Comparison of ENCODE assay signal across 9 mouse cellular contexts in the genomic region with DNA sequence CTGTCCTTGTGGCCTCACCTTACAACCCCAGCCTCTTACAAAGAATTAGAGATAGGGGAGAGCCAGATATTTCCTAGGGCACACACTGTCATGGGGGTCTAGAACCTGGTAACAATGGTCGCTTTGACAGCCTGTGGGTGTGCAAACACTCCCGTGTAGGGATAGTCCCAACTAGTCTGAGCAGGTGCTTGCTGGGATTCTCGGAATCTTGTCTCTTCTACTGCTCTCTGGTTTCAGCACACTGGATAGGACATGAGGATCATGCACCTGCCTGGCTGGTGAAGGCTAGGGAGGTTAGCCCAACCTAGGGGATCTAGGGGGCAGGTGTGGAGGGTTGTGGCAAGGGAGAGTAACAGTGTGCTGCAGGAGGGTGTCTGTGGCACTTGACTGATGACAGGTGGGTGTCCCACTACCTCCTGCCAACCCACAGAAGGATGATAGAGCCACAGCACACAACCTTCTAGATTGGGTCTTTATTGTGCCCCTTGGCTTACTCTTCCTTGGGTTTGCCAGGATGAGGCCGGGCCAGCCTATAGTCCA. TPM values are rescaled to one million over a fixed set of nuclear protein-coding genes. Genes with fewer than 3 reads are reported as not detected.
DNase-seq lines count a peak whose midpoint lies in the region; ATAC-seq lines count a peak whose summit lies in the region.
"Had no signal": no experiment of that assay in that cellular context is flagged by ENCODE, and none has a peak within 500 bp of the region (broad histone marks: within the 10 kb centered on the region; RNA-seq: fewer than 3 reads in every experiment).

No protein-coding gene starts in this region.

- DNase-seq in kidney, postnatal 4 days, result no peak
- no peak for DNase-seq in forebrain, embryonic 11.5 days (ENCODE audit: low spot score)
- no peak for DNase-seq in limb, embryonic 10.5 days (ENCODE audit: low spot score)
- no peak for DNase-seq in MN1 (ENCODE audit: low spot score)
- no peak for DNase-seq in right cerebral cortex, postnatal 36 days (ENCODE audit: low spot score in 2 of 2)
- no peak for DNase-seq in adrenal gland, adult 18-20 months (ENCODE audit: low spot score in 2 of 2)

- 87% methylated on average over 4 of the region's 4 CpGs for WGBS in kidney, embryonic 15.5 days
- 82% methylated on average over 4 of the region's 4 CpGs for WGBS in forebrain, embryonic 11.5 days
- 88% methylated on average over 4 of the region's 4 CpGs for WGBS in limb, embryonic 10.5 days
- 80% methylated on average over 4 of the region's 4 CpGs for WGBS in neural tube, embryonic 14.5 days

- 0 out of 2 replicates have a peak, but pooled peaks have one; percentile 4 for ATAC-seq in kidney, embryonic 15.5 days (replicated peaks; ENCODE audit: low FRiP score)
- peak; percentile 2; the same call in 1 of the 2 replicates for ATAC-seq in forebrain, embryonic 11.5 days (replicated peaks; ENCODE audit: low FRiP score)
- ATAC-seq in neural tube, embryonic 14.5 days (ENCODE audit: low read depth), result no peak

- peaks cover 17% of the 10 kb centered on the region for H3K4me1 ChIP-seq in kidney, embryonic 15.5 days
- peaks cover 25% of the 10 kb centered on the region for H3K4me1 ChIP-seq in forebrain, embryonic 11.5 days (replicated peaks; ENCODE audit: control insufficient read depth, insufficient read depth, low read length)
- peaks cover 33% of the 10 kb centered on the region for H3K4me1 ChIP-seq in limb, embryonic 10.5 days
- peaks cover 13% of the 10 kb centered on the region for H3K4me1 ChIP-seq in neural tube, embryonic 14.5 days (ENCODE audit: control insufficient read depth, insufficient read depth, low read length)

- H3K27ac ChIP-seq in kidney, embryonic 15.5 days, result peak overlapping the region; percentile 93
- peak overlapping the region; percentile 100 for H3K27ac ChIP-seq in forebrain, embryonic 11.5 days (ENCODE audit: low read depth, low read length)
- peak overlapping the region; percentile 98 for H3K27ac ChIP-seq in limb, embryonic 10.5 days
- H3K27ac ChIP-seq in neural tube, embryonic 14.5 days (ENCODE audit: low read depth, low read length), result peak overlapping the region; percentile 84
- H3K27ac ChIP-seq: liver, embryonic 14.5 days had no signal

- no peaks in the 10 kb centered on the region; the same call in 1 of the 2 replicates for H3K9me3 ChIP-seq in kidney, embryonic 15.5 days (replicated peaks)
- H3K9me3 ChIP-seq in forebrain, embryonic 11.5 days (ENCODE audit: control insufficient read depth, low read length), result peaks cover 3% of the 10 kb centered on the region; the same call in 1 of the 2 replicates
- H3K9me3 ChIP-seq in limb, embryonic 10.5 days (replicated peaks), result no peaks in the 10 kb centered on the region; the same call in 1 of the 2 replicates
- no peaks in the 10 kb centered on the region for H3K9me3 ChIP-seq in neural tube, embryonic 14.5 days (ENCODE audit: control insufficient read depth, low read length)

- no peaks in the 10 kb centered on the region for H3K27me3 ChIP-seq in kidney, embryonic 15.5 days
- H3K27me3 ChIP-seq in forebrain, embryonic 11.5 days (ENCODE audit: control insufficient read depth, insufficient read depth, low read length), result no peaks in the 10 kb centered on the region
- no peaks in the 10 kb centered on the region for H3K27me3 ChIP-seq in limb, embryonic 10.5 days (ENCODE audit: low read depth, poor library complexity, severe bottlenecking)
- H3K27me3 ChIP-seq in neural tube, embryonic 14.5 days (ENCODE audit: control insufficient read depth, insufficient read depth, low read length), result no peaks in the 10 kb centered on the region

- H3K36me3 ChIP-seq in kidney, embryonic 15.5 days, result no peaks in the 10 kb centered on the region
- no peaks in the 10 kb centered on the region for H3K36me3 ChIP-seq in forebrain, embryonic 11.5 days (ENCODE audit: control insufficient read depth, insufficient read depth, low read length)
- no peaks in the 10 kb centered on the region for H3K36me3 ChIP-seq in limb, embryonic 10.5 days
- no peaks in the 10 kb centered on the region for H3K36me3 ChIP-seq in neural tube, embryonic 14.5 days (ENCODE audit: control insufficient read depth, insufficient read depth, low read length)

- H3K4me2 ChIP-seq in kidney, embryonic 15.5 days, result no peak overlapping the region
- peak overlapping the region; percentile 31; the same call in 1 of the 2 replicates for H3K4me2 ChIP-seq in forebrain, embryonic 11.5 days (ENCODE audit: low read depth, low read length, severe bottlenecking)
- H3K4me2 ChIP-seq in neural tube, embryonic 14.5 days (ENCODE audit: low read depth, low read length), result no peak overlapping the region

- H3K9ac ChIP-seq in kidney, embryonic 15.5 days, result no peak overlapping the region
- peak overlapping the region; percentile 62 for H3K9ac ChIP-seq in forebrain, embryonic 11.5 days (ENCODE audit: low read length)
- no peak overlapping the region for H3K9ac ChIP-seq in neural tube, embryonic 14.5 days (replicated peaks; ENCODE audit: low read depth, low read length)

- no peak overlapping the region for H3K4me3 ChIP-seq in kidney, embryonic 15.5 days (replicated peaks)
- no peak overlapping the region for H3K4me3 ChIP-seq in forebrain, embryonic 11.5 days (ENCODE audit: low read depth, low read length)
- H3K4me3 ChIP-seq in limb, embryonic 10.5 days, result peak overlapping the region; percentile 37
- H3K4me3 ChIP-seq in neural tube, embryonic 14.5 days (ENCODE audit: low read depth, low read length), result no peak overlapping the region

RNA-seq across cellular contexts. Expression of gene 1810010D01Rik, which starts 2.5 kb away (rescaled TPM):
- polyA plus RNA-seq in kidney, embryonic 15.5 days (2015; fragmentation: Nextera tagmentation; extraction: Ambion mirVana), result 0.56 TPM in 1 of 2 replicates, not detected in the other
- 0.21 TPM in 1 of 2 replicates, not detected in the other for polyA plus RNA-seq in forebrain, embryonic 11.5 days (2014; fragmentation: Nextera tagmentation; extraction: Ambion mirVana)
- polyA plus RNA-seq in limb, embryonic 10.5 days (2016; fragmentation: Nextera tagmentation; extraction: Ambion mirVana), result 0.33 TPM in 1 of 2 replicates, not detected in the other
- 0.31 TPM in 1 of 2 replicates, not detected in the other for polyA plus RNA-seq in neural tube, embryonic 14.5 days (2014; fragmentation: Nextera tagmentation; extraction: Ambion mirVana)
- not detected for total RNA-seq in adrenal gland, adult 18-20 months (2021)
